Mouse (Mus musculus) G1E (cell line): ENCODE data around the gene Hsd17b11. TPM values are rescaled to one million over a fixed set of nuclear protein-coding genes. Genes with fewer than 3 reads are reported as not detected.

Source experiments
- ATAC-seq: 2 replicates; pipeline ENCODE4 v1.8.0; 2016; ENCODE audit warnings: mild to moderate bottlenecking; ENCODE audit not compliant: insufficient number of reproducible peaks, poor library complexity, low FRiP score, severe bottlenecking; ENCODE audit errors: extremely low read depth
- DNase-seq: peaks from one replicate; pipeline ENCODE4 v3.0.0; 2012; ENCODE audit warnings: low spot score
- H3K27me3 ChIP-seq: 2 replicates; pipeline ENCODE4 v1.6.1; 2012; ENCODE audit warnings: mild to moderate bottlenecking, low read length, inconsistent platforms; ENCODE audit not compliant: insufficient read depth
- H3K36me3 ChIP-seq: replicated peaks from 2 replicates; pipeline ENCODE3; 2012; ENCODE audit warnings: mild to moderate bottlenecking, inconsistent platforms
- H3K4me1 ChIP-seq: 2 replicates; pipeline ENCODE4 v1.6.1; 2012; ENCODE audit warnings: low read depth, low read length, inconsistent platforms, mixed read lengths; ENCODE audit not compliant: insufficient read depth
- H3K4me3 ChIP-seq: 2 replicates; pipeline ENCODE4 v1.5.1; 2012; ENCODE audit warnings: low read depth, mild to moderate bottlenecking, inconsistent platforms, low read length, moderate library complexity, mixed read lengths
- H3K9me3 ChIP-seq: replicated peaks from 2 replicates; pipeline ENCODE4 v1.6.1; 2012; ENCODE audit warnings: inconsistent platforms
- CTCF ChIP-seq: IDR thresholded peaks from 2 replicates; pipeline ENCODE4 v1.5.1; 2012; ENCODE audit warnings: low read depth, low read length, inconsistent platforms, mixed read lengths
- GATA1 ChIP-seq: IDR thresholded peaks from 2 replicates; pipeline ENCODE4 v1.6.1; 2012; ENCODE audit warnings: borderline replicate concordance, low read length, inconsistent platforms, mixed read lengths
- GATA2 ChIP-seq: IDR thresholded peaks from 2 replicates; pipeline ENCODE4 v1.6.1; 2012; ENCODE audit warnings: low read depth, low read length, inconsistent platforms, borderline replicate concordance
- POLR2AphosphoS5 ChIP-seq: IDR thresholded peaks from 2 replicates; pipeline ENCODE4 v1.6.1; 2012; ENCODE audit warnings: low read depth, low read length, inconsistent platforms; ENCODE audit not compliant: insufficient replicate concordance
- TAL1 ChIP-seq: conservative IDR thresholded peaks from 2 replicates; pipeline ENCODE4 v1.6.1; 2012; ENCODE audit warnings: low read depth, low read length, inconsistent platforms, mixed read lengths
- polyA plus RNA-seq: library from polyadenylated mRNA; stranded (reverse); fragments of >175 nt; gene quantifications from 2 replicates; pipeline ENCODE4 v1.2.3, GENCODE M21; 2012
- total RNA-seq, 2 experiments: library from RNA; stranded (forward) in 1 of 2; stranded (reverse) in 1 of 2; fragments of 200-1000 nt in 1 of 2; fragments of >200 nt in 1 of 2; fragmentation: Nextera tagmentation in 1 of 2; gene quantifications; 2 replicates each; pipeline ENCODE4 v1.2.3; 2014 to 2017

Gene Hsd17b11
- total and polyA plus RNA-seq, 3 experiments: 0.82 to 11.7 (median 9.0) TPM

- Histone ChIP-seq H3K27me3 (no peaks in the 10 kb centered on the region), H3K4me1 (peaks cover 63% of the 10 kb centered on the region), H3K36me3 (peaks cover 89% of the 10 kb centered on the region), H3K4me3 (no peak overlapping the region), H3K9me3 (no peaks in the 10 kb centered on the region)
- no peak for ATAC-seq
- TF ChIP-seq GATA2: no peak
- no peak for TF ChIP-seq POLR2AphosphoS5
- TF ChIP-seq GATA1: no peak
- no peak for TF ChIP-seq TAL1
- TF ChIP-seq CTCF: no peak
- no peak for DNase-seq
Observed at GRCm38 (mm10) chr5:104060429-104060828, 38.7 kb upstream of the Hsd17b11 start.

- no peak for ATAC-seq
- no peaks in the 10 kb centered on the region for H3K27me3 ChIP-seq
- no peak for DNase-seq
- peaks cover 88% of the 10 kb centered on the region for H3K36me3 ChIP-seq
- H3K4me3 ChIP-seq: no peak overlapping the region
- peaks cover 70% of the 10 kb centered on the region for H3K4me1 ChIP-seq
- H3K9me3 ChIP-seq: no peaks in the 10 kb centered on the region
- no peak for TF ChIP-seq GATA2
- no peak for TF ChIP-seq GATA1
- no peak for TF ChIP-seq POLR2AphosphoS5
- TF ChIP-seq CTCF: no peak
- no peak for TF ChIP-seq TAL1
Observed at GRCm38 (mm10) chr5:104059628-104060027, 37.9 kb upstream of the Hsd17b11 start.

- DNase-seq (no peak), ATAC-seq (no peak)
- no peak for TF ChIP-seq GATA2
- peak; percentile 72 for TF ChIP-seq CTCF
- no peak for TF ChIP-seq POLR2AphosphoS5
- Histone ChIP-seq H3K4me3 (no peak overlapping the region), H3K27me3 (no peaks in the 10 kb centered on the region), H3K36me3 (peaks cover 88% of the 10 kb centered on the region), H3K9me3 (no peaks in the 10 kb centered on the region), H3K4me1 (peaks cover 74% of the 10 kb centered on the region)
Observed at GRCm38 (mm10) chr5:104058021-104058420, 36.3 kb upstream of the Hsd17b11 start.

- peaks cover 63% of the 10 kb centered on the region for H3K4me1 ChIP-seq
- no peaks in the 10 kb centered on the region for H3K9me3 ChIP-seq
- no peak for TF ChIP-seq GATA2
- TF ChIP-seq CTCF: no peak
- no peak for TF ChIP-seq TAL1
- TF ChIP-seq POLR2AphosphoS5: no peak
- TF ChIP-seq GATA1: no peak
- ATAC-seq (peak; percentile 37; the same call in 1 of the 2 replicates), DNase-seq (peak; percentile 11)
- H3K27me3 ChIP-seq: no peaks in the 10 kb centered on the region
- no peak overlapping the region for H3K4me3 ChIP-seq
- peaks cover 90% of the 10 kb centered on the region for H3K36me3 ChIP-seq
Observed at GRCm38 (mm10) chr5:104056295-104056694, 34.6 kb upstream of the Hsd17b11 start.

- Histone ChIP-seq H3K9me3 (no peaks in the 10 kb centered on the region), H3K27me3 (no peaks in the 10 kb centered on the region), H3K4me3 (peak overlapping the region; percentile 18; the same call in 1 of the 2 replicates), H3K4me1 (peaks cover 59% of the 10 kb centered on the region), H3K36me3 (peaks cover 90% of the 10 kb centered on the region)
- 0 out of 2 replicates have a peak, but pooled peaks have one; percentile 18 for ATAC-seq
- TF ChIP-seq TAL1: no peak
- TF ChIP-seq POLR2AphosphoS5: no peak
- TF ChIP-seq GATA2: no peak
- no peak for TF ChIP-seq CTCF
- no peak for TF ChIP-seq GATA1
- DNase-seq: no peak
Observed at GRCm38 (mm10) chr5:104055816-104056215, 34.1 kb upstream of the Hsd17b11 start.

- Histone ChIP-seq H3K4me1 (peaks cover 56% of the 10 kb centered on the region), H3K4me3 (no peak overlapping the region; the same call in 1 of the 2 replicates), H3K27me3 (no peaks in the 10 kb centered on the region), H3K36me3 (peaks cover 90% of the 10 kb centered on the region), H3K9me3 (no peaks in the 10 kb centered on the region)
- DNase-seq: peak; percentile 21
- ATAC-seq: peak; percentile 84
- TF ChIP-seq TAL1: peak; percentile 57
- no peak for TF ChIP-seq GATA1
- TF ChIP-seq CTCF: no peak
Observed at GRCm38 (mm10) chr5:104054938-104055337, 33.2 kb upstream of the Hsd17b11 start.
